Mouse (Mus musculus) intestine, postnatal 0 days (tissue): ENCODE data around the gene Ifnb1. TPM values are rescaled to one million over a fixed set of nuclear protein-coding genes. Genes with fewer than 3 reads are reported as not detected.

Experiments
- ATAC-seq: fragments of 200-750 bp; cut with Nextera tagmentation; 2 replicates; pipeline ENCODE4 v1.8.0; 2017; ENCODE audit warnings: mild to moderate bottlenecking, moderate TSS enrichment, moderate library complexity
- H3K27ac ChIP-seq: fragments of 300-500 bp; sonication (generic); 2 replicates; pipeline ENCODE4 v1.5.1; 2014; ENCODE audit warnings: mild to moderate bottlenecking, low read depth, low read length, moderate library complexity
- H3K27me3 ChIP-seq: fragments of 300-500 bp; sonication (generic); replicated peaks from 2 replicates; pipeline ENCODE4 v1.6.1; 2014; ENCODE audit warnings: low read length, mixed read lengths; ENCODE audit not compliant: control insufficient read depth, insufficient read depth
- H3K36me3 ChIP-seq: fragments of 300-500 bp; sonication (generic); 2 replicates; pipeline ENCODE4 v1.6.1; 2014; ENCODE audit warnings: mild to moderate bottlenecking, moderate library complexity; ENCODE audit not compliant: control insufficient read depth, insufficient read depth
- H3K4me1 ChIP-seq: fragments of 300-500 bp; sonication (generic); replicated peaks from 2 replicates; pipeline ENCODE4 v1.6.1; 2014; ENCODE audit warnings: antibody characterized with exemption, low read length, mixed read lengths; ENCODE audit not compliant: control insufficient read depth, insufficient read depth
- H3K4me2 ChIP-seq: fragments of 300-500 bp; sonication (generic); replicated peaks from 2 replicates; pipeline ENCODE4 v1.6.1; 2014; ENCODE audit warnings: low read depth, mild to moderate bottlenecking, moderate library complexity
- H3K4me3 ChIP-seq: fragments of 300-500 bp; sonication (generic); 2 replicates; pipeline ENCODE4 v1.5.1; 2014; ENCODE audit warnings: low read depth, low read length
- H3K9ac ChIP-seq: fragments of 300-500 bp; sonication (generic); 2 replicates; pipeline ENCODE4 v1.6.1; 2014; ENCODE audit warnings: mild to moderate bottlenecking, low read depth, low read length
- H3K9me3 ChIP-seq: fragments of 300-500 bp; sonication (generic); 2 replicates; pipeline ENCODE4 v1.6.1; 2016; ENCODE audit warnings: mixed run types; ENCODE audit not compliant: control insufficient read depth
- CTCF ChIP-seq: sonication (generic); IDR thresholded peaks from 2 replicates; pipeline ENCODE4 v1.5.1; 2016; ENCODE audit warnings: low read depth, mild to moderate bottlenecking, control low read depth, antibody characterized with exemption, moderate library complexity
- WGBS: fragments of 180-500 bp; shearing (Covaris S2); extraction: QIAGEN DNeasy Blood & Tissue Kit; methylation state at CpG from one replicate; pipeline ENCODE4 v1.1.7; 2014; 5-methylcytosine and 5-hydroxymethylcytosine counted together
- polyA plus RNA-seq: library from polyadenylated mRNA; unstranded; fragments of >200 nt; fragmentation: Nextera tagmentation; extraction: Ambion mirVana; gene quantifications from 2 replicates; pipeline ENCODE4 v1.2.1, GENCODE M21; 2015

The Ifnb1 gene
- polyA plus RNA-seq, 1 experiment from 2014 or later: not detected

DNA sequence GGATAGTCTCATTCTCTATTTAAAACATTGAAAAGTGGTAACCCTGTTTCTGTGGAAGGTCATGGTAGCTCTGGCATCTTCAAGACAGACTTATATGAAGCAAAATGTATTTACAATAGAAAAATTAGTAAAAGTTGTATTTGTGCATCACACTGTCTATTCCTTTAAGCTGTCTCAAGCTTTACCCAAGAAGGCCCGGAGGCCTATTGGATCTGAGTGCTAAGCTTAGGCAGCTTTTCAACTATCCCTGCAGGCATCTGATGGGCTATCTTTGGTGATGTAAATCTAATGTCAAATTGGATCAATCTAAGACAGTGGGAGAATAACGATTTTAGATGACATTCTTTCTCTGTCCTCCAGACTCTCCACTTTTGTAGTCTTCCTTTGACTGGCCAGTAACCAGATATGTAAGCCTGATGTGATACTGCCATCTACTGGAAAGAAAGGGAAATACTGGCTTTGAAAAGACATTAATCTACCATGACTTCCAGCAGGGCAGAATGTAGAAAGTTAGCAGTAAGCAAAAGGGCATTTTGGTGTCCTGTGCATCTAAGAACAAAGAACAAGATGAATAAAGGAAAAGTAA lies 21.2 kb upstream of the Ifnb1 start:
- TF ChIP-seq CTCF: peak; percentile 92
- Histone ChIP-seq H3K9ac (no peak overlapping the region), H3K4me1 (no peaks in the 10 kb centered on the region), H3K9me3 (no peaks in the 10 kb centered on the region), H3K36me3 (no peaks in the 10 kb centered on the region), H3K4me2 (no peak overlapping the region), H3K27ac (no peak overlapping the region), H3K27me3 (no peaks in the 10 kb centered on the region), H3K4me3 (no peak overlapping the region)
- ATAC-seq: 0 out of 2 replicates have a peak, but pooled peaks have one; percentile 38
- 49% methylated on average over 2 of the region's 2 CpGs for WGBS

- no peak overlapping the region; the same call in 1 of the 2 replicates for H3K4me2 ChIP-seq
- TF ChIP-seq CTCF: no peak
- no peak overlapping the region for H3K4me3 ChIP-seq
- H3K9me3 ChIP-seq: no peaks in the 10 kb centered on the region
- H3K27me3 ChIP-seq: no peaks in the 10 kb centered on the region
- 38% methylated on average over 12 of the region's 12 CpGs for WGBS
- no peaks in the 10 kb centered on the region for H3K36me3 ChIP-seq
- 0 out of 2 replicates have a peak, but pooled peaks have one; percentile 13 for ATAC-seq
- no peak overlapping the region for H3K9ac ChIP-seq
- no peaks in the 10 kb centered on the region for H3K4me1 ChIP-seq
- H3K27ac ChIP-seq: no peak overlapping the region
These were observed 14.8 kb upstream of the Ifnb1 start for GRCm38 (mm10) chr4:88537328-88537727.

- H3K27ac ChIP-seq: no peak overlapping the region
- no peak overlapping the region for H3K4me3 ChIP-seq
- no peak overlapping the region for H3K9ac ChIP-seq
- no peaks in the 10 kb centered on the region for H3K27me3 ChIP-seq
- H3K4me1 ChIP-seq: no peaks in the 10 kb centered on the region
- no peaks in the 10 kb centered on the region for H3K9me3 ChIP-seq
- no peaks in the 10 kb centered on the region for H3K36me3 ChIP-seq
- WGBS: 44% methylated on average over 7 of the region's 7 CpGs
- ATAC-seq: no peak
- TF ChIP-seq CTCF: no peak
- no peak overlapping the region for H3K4me2 ChIP-seq
These were observed 14.1 kb upstream of the Ifnb1 start for GRCm38 (mm10) chr4:88536640-88537039.

DNA sequence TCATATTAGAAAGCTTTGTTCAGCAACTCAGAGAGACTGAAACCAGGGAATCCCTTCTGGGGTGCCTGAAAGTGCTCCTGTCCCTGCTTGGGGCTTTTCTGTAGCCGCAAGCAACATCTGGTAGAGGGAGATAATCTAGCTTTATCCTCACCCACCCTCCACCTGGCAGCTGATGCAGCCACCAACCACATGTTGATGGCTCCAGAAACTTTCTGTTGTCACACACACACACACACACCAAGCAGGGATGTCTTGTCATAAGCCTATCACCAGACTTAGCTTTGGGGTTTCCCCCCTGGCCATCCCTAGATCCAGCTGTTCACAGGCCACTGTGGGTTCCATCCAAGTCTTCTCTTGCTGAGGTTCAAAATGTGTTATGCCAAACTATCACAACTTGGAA lies 13.2 kb upstream of the Ifnb1 start:
- no peak for TF ChIP-seq CTCF
- no peak overlapping the region for H3K4me3 ChIP-seq
- no peaks in the 10 kb centered on the region for H3K36me3 ChIP-seq
- 94% methylated on average over 1 of the region's 1 CpGs for WGBS
- H3K27ac ChIP-seq: no peak overlapping the region
- no peaks in the 10 kb centered on the region for H3K9me3 ChIP-seq
- no peak for ATAC-seq
- no peaks in the 10 kb centered on the region for H3K4me1 ChIP-seq
- no peak overlapping the region for H3K4me2 ChIP-seq
- H3K9ac ChIP-seq: no peak overlapping the region
- H3K27me3 ChIP-seq: no peaks in the 10 kb centered on the region

GRCm38 (mm10) chr4:88534903-88535302 lies 12.3 kb upstream of the Ifnb1 start:
- no peaks in the 10 kb centered on the region for H3K4me1 ChIP-seq
- H3K4me3 ChIP-seq: no peak overlapping the region
- no peaks in the 10 kb centered on the region for H3K27me3 ChIP-seq
- ATAC-seq: no peak
- 74% methylated on average over 1 of the region's 1 CpGs for WGBS
- no peaks in the 10 kb centered on the region for H3K36me3 ChIP-seq
- H3K4me2 ChIP-seq: no peak overlapping the region
- H3K9me3 ChIP-seq: no peaks in the 10 kb centered on the region
- no peak for TF ChIP-seq CTCF
- H3K27ac ChIP-seq: no peak overlapping the region
- H3K9ac ChIP-seq: no peak overlapping the region

- no peaks in the 10 kb centered on the region for H3K36me3 ChIP-seq
- H3K4me2 ChIP-seq: no peak overlapping the region
- WGBS: 80% methylated on average over 2 of the region's 2 CpGs
- no peak overlapping the region for H3K9ac ChIP-seq
- H3K4me3 ChIP-seq: no peak overlapping the region
- no peaks in the 10 kb centered on the region for H3K27me3 ChIP-seq
- no peaks in the 10 kb centered on the region for H3K4me1 ChIP-seq
- no peak for TF ChIP-seq CTCF
- H3K27ac ChIP-seq: no peak overlapping the region
- ATAC-seq: no peak
- H3K9me3 ChIP-seq: no peaks in the 10 kb centered on the region
These were observed 10.9 kb upstream of the Ifnb1 start for GRCm38 (mm10) chr4:88533499-88533898.

- Histone ChIP-seq H3K9me3 (no peaks in the 10 kb centered on the region), H3K27ac (no peak overlapping the region), H3K27me3 (no peaks in the 10 kb centered on the region), H3K9ac (no peak overlapping the region), H3K4me2 (no peak overlapping the region), H3K36me3 (no peaks in the 10 kb centered on the region), H3K4me3 (no peak overlapping the region), H3K4me1 (no peaks in the 10 kb centered on the region)
- TF ChIP-seq CTCF: no peak
- 72% methylated on average over 2 of the region's 2 CpGs for WGBS
- no peak for ATAC-seq
These were observed 8.3 kb upstream of the Ifnb1 start for GRCm38 (mm10) chr4:88530892-88531291.
